Mouse (Mus musculus) forebrain, embryonic 11.5 days (tissue): ENCODE data around the gene Chmp6. TPM values are rescaled to one million over a fixed set of nuclear protein-coding genes. Genes with fewer than 3 reads are reported as not detected.

Experiments
- ATAC-seq: fragments of 200-750 bp; cut with Nextera tagmentation; replicated peaks from 2 replicates; pipeline ENCODE4 v1.8.0; 2017; ENCODE audit warnings: moderate TSS enrichment; ENCODE audit not compliant: low FRiP score
- DNase-seq: peaks from one replicate; pipeline ENCODE4 v3.0.0-alpha.2; 2017; ENCODE audit warnings: low spot score
- H3K27ac ChIP-seq: fragments of 300-500 bp; sonication (generic); 2 replicates; pipeline ENCODE4 v1.5.1; 2014; ENCODE audit warnings: low read depth, low read length
- H3K27me3 ChIP-seq: fragments of 300-500 bp; sonication (generic); 2 replicates; pipeline ENCODE4 v1.6.1; 2014; ENCODE audit warnings: mild to moderate bottlenecking, low read length, mixed read lengths; ENCODE audit not compliant: control insufficient read depth, insufficient read depth
- H3K36me3 ChIP-seq: fragments of 300-500 bp; sonication (generic); 2 replicates; pipeline ENCODE4 v1.6.1; 2014; ENCODE audit warnings: mild to moderate bottlenecking, low read length, moderate library complexity, mixed read lengths; ENCODE audit not compliant: control insufficient read depth, insufficient read depth
- H3K4me1 ChIP-seq: fragments of 300-500 bp; sonication (generic); replicated peaks from 2 replicates; pipeline ENCODE4 v1.6.1; 2014; ENCODE audit warnings: low read length, mixed read lengths; ENCODE audit not compliant: control insufficient read depth, insufficient read depth
- H3K4me2 ChIP-seq: fragments of 300-500 bp; sonication (generic); 2 replicates; pipeline ENCODE4 v1.6.1; 2014; ENCODE audit warnings: low read depth, mild to moderate bottlenecking, low read length, moderate library complexity, mixed read lengths; ENCODE audit not compliant: severe bottlenecking
- H3K4me3 ChIP-seq: fragments of 300-500 bp; sonication (generic); 2 replicates; pipeline ENCODE4 v1.5.1; 2014; ENCODE audit warnings: low read depth, low read length
- H3K9ac ChIP-seq: fragments of 300-500 bp; sonication (generic); 2 replicates; pipeline ENCODE4 v1.6.1; 2014; ENCODE audit warnings: low read length
- H3K9me3 ChIP-seq: fragments of 300-500 bp; sonication (generic); 2 replicates; pipeline ENCODE4 v1.6.1; 2016; ENCODE audit warnings: low read length, mixed read lengths; ENCODE audit not compliant: control insufficient read depth
- WGBS: fragments of 180-500 bp; shearing (Covaris S2); extraction: QIAGEN DNeasy Blood & Tissue Kit; methylation state at CpG from one replicate; pipeline ENCODE4 v1.1.7; 2014; 5-methylcytosine and 5-hydroxymethylcytosine counted together
- polyA plus RNA-seq: library from polyadenylated mRNA; unstranded; fragments of >200 nt; fragmentation: Nextera tagmentation; extraction: Ambion mirVana; gene quantifications from 2 replicates; pipeline ENCODE4 v1.2.1, GENCODE M21; 2014

The Chmp6 gene
- polyA plus RNA-seq, 1 experiment from 2014 or later, result 104 TPM

DNA sequence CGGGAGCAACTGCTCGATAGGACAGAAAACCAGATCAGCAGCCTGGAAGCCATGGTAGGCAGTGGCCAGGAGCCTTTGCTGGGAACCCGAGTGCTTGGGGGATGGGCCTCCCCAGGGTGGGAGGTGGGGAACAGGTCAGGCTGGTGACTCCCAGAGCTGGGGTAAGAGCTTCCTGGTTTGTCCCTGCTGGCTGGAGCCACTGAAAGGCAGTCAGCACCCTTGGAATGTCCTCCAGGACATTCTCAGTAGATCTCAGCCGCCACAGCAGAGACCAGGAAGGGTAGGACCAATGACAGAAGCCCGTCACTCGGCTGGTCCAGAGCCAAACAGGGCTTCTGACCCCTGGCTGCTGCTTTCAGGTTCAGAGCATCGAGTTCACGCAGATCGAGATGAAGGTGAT, 2.4 kb downstream of the Chmp6 start:
- DNase-seq, result no peak
- no peak for ATAC-seq
- Histone ChIP-seq H3K36me3 (peaks cover 5% of the 10 kb centered on the region; the same call in 1 of the 2 replicates), H3K9ac (no peak overlapping the region), H3K4me3 (no peak overlapping the region), H3K27me3 (no peaks in the 10 kb centered on the region), H3K9me3 (no peaks in the 10 kb centered on the region), H3K4me1 (peaks cover 12% of the 10 kb centered on the region), H3K27ac (no peak overlapping the region), H3K4me2 (no peak overlapping the region)
- WGBS, result 87% methylated on average over 9 of the region's 9 CpGs

DNA sequence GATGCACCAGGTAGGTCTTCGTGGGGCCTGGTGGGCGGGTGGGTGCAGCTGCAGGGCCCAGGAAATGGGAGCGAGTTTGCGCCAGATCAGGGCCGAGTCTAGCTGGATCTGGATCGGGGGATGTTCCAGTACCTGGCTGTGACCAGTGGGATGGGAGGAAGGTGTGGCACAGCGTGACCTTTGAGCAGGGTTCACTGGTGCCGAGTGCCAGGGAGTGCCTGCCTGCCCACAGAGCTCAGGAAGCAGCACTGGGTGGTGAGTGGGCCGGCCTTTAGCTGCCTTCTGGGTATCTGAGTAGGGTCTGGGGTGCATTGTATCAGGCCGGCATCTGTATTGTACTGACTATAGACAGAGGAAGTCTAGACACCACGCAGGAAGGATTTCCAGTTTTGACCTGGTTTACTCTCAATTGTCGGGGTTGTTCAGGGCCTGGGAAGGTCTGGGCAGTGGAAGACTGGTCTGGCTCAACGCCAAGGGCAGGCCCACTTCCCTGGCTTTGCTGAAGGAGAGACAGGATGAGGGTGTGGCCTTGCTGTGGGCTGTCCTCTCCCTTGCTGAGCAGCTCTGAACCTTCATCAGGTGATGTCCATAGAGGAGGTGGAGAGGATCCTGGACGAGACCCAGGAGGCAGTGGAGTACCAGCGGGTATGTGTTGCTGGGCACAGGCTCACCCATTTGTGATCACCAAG, 3.0 kb downstream of the Chmp6 start:
- 93% methylated on average over 15 of the region's 15 CpGs for WGBS
- H3K27me3 ChIP-seq, result no peaks in the 10 kb centered on the region
- no peak overlapping the region for H3K9ac ChIP-seq
- ATAC-seq, result no peak
- H3K36me3 ChIP-seq, result peaks cover 5% of the 10 kb centered on the region; the same call in 1 of the 2 replicates
- no peak overlapping the region for H3K27ac ChIP-seq
- H3K4me2 ChIP-seq, result no peak overlapping the region
- H3K4me3 ChIP-seq, result no peak overlapping the region
- no peaks in the 10 kb centered on the region for H3K9me3 ChIP-seq
- peaks cover 12% of the 10 kb centered on the region for H3K4me1 ChIP-seq
- no peak for DNase-seq

DNA sequence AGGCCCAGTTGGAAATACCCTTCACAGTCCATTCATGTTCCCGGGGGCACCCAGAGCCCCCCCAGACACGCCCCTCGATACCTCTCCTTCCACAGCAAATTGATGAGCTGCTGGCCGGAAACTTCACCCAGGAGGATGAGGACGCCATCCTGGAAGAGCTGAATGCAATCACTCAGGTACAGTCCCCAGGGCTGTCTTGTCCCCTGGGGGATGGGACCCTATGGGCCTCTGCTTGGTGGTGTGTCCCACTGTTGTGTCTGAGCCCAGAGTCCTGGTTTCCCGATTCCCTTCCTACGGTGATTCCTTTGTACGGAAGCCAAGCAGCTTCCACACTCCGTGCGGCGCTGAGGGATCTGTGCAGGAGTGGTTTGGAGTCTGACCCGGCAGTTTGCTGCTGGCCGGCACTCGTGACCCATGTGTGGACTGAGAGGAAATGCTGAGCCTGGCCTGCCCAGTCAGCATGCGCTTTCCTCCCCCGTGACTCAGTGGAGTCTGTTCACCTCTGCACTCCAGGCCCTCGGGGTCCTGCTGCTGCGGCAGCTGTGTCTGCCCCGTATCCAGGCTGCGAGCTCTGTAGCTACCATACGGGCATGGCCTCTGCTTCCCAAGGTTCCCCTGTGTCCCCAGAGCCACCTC, 3.7 kb downstream of the Chmp6 start:
- WGBS, result 93% methylated on average over 21 of the region's 21 CpGs
- Histone ChIP-seq H3K9me3 (no peaks in the 10 kb centered on the region), H3K4me2 (no peak overlapping the region), H3K4me1 (peaks cover 12% of the 10 kb centered on the region), H3K27ac (no peak overlapping the region), H3K9ac (no peak overlapping the region), H3K4me3 (no peak overlapping the region), H3K36me3 (peaks cover 5% of the 10 kb centered on the region; the same call in 1 of the 2 replicates), H3K27me3 (no peaks in the 10 kb centered on the region)
- ATAC-seq, result no peak
- no peak for DNase-seq

DNA sequence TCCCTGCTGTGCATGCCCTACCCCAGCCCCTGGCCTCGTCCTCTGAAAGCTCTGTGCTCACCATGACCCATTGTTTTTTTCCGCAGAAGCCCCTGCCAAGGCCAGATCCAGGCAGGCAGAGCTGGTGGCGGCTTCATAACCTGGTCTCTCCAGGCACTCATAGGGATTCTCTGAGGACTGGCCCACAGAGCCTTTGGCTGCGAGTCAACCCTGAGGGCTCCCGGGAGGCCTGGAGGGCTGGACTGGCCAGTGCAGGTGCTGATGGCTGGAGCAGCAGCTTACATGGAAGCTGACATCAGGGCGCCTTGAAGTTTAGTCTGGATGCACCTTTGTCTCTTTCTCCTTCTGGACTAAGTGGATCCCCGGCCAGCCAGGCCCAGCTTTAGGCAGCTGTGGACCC, 5.3 kb downstream of the Chmp6 start:
- WGBS, result 81% methylated on average over 7 of the region's 7 CpGs
- ATAC-seq (no peak), DNase-seq (no peak)
- Histone ChIP-seq H3K9me3 (no peaks in the 10 kb centered on the region), H3K36me3 (peaks cover 5% of the 10 kb centered on the region; the same call in 1 of the 2 replicates), H3K4me2 (no peak overlapping the region), H3K27ac (no peak overlapping the region), H3K27me3 (no peaks in the 10 kb centered on the region), H3K4me3 (no peak overlapping the region), H3K4me1 (peaks cover 9% of the 10 kb centered on the region), H3K9ac (no peak overlapping the region)

DNA sequence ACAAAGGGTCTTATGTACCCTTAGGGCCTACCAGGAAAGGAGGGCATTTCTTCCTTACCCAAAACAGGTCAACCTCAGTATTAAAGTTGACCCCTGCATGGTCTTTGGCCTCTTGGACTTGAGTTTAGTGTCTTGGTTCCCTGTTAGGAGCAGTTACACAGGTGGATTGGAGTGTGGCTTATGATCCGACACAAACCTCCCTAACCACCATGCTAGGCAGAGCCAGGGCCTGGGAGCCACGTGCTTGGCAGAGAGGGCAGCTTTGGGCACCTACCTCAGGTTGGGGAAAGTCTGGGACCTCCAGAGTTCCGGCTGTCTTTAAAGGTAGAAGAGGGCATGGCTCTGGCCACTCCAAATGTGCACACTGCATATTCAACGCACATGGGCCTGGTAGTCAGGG, 6.2 kb downstream of the Chmp6 start:
- DNase-seq, result no peak
- Histone ChIP-seq H3K4me1 (peaks cover 6% of the 10 kb centered on the region), H3K27ac (no peak overlapping the region), H3K4me3 (no peak overlapping the region), H3K9ac (no peak overlapping the region), H3K36me3 (peaks cover 5% of the 10 kb centered on the region; the same call in 1 of the 2 replicates), H3K4me2 (no peak overlapping the region), H3K27me3 (no peaks in the 10 kb centered on the region), H3K9me3 (no peaks in the 10 kb centered on the region)
- no peak for ATAC-seq
- 95% methylated on average over 4 of the region's 4 CpGs for WGBS

DNA sequence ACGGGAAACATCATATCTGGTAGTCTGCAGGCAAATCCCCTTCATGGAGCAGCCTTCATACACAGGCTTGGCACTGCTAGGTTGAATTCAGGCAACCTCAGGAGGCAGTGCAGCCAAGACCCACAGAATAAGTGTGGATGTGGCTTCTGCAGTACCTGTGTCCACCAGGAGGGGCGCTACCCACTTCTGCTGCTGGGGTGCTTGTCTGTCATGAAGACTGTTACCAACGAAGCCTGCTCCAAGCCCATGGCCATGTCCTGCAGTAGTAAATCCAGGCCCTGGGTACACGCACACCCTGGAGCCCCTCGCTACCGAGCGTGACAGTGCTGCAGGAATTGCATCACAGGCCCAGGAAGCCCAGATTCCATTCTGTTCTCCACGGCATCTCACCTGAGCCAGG, 6.7 kb downstream of the Chmp6 start:
- H3K27ac ChIP-seq, result no peak overlapping the region
- no peak overlapping the region for H3K4me2 ChIP-seq
- peaks cover 5% of the 10 kb centered on the region; the same call in 1 of the 2 replicates for H3K36me3 ChIP-seq
- WGBS, result 62% methylated on average over 8 of the region's 8 CpGs
- H3K9ac ChIP-seq, result no peak overlapping the region
- H3K4me3 ChIP-seq, result no peak overlapping the region
- peaks cover 2% of the 10 kb centered on the region for H3K4me1 ChIP-seq
- no peaks in the 10 kb centered on the region for H3K27me3 ChIP-seq
- ATAC-seq (peak; percentile 51; the same call in 1 of the 2 replicates), DNase-seq (peak; percentile 87)
- no peaks in the 10 kb centered on the region for H3K9me3 ChIP-seq

DNA sequence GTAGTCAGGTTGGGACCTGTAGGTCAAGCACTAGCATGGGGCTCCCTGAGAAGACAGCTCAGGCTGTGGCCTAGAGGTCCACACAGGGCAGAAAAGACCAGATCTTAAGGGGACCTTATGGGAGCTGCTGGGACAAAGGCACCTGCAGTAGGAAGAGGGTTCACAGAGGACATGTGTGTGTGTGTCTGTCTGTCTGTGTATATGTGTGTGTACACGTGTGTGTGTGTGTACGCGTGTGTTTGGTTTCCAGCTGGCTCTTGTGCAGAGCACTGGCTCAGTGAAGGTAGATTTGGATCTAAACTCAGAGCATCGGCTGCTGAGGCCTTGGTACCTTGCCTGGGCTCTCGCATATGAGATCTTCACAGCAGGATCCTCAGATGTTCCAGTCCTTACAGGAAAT, 7.4 kb downstream of the Chmp6 start:
- no peak overlapping the region for H3K4me3 ChIP-seq
- ATAC-seq (no peak), DNase-seq (no peak)
- H3K4me1 ChIP-seq, result no peaks in the 10 kb centered on the region
- no peak overlapping the region for H3K4me2 ChIP-seq
- no peaks in the 10 kb centered on the region for H3K9me3 ChIP-seq
- 95% methylated on average over 5 of the region's 5 CpGs for WGBS
- H3K27ac ChIP-seq, result no peak overlapping the region
- peaks cover 5% of the 10 kb centered on the region; the same call in 1 of the 2 replicates for H3K36me3 ChIP-seq
- no peaks in the 10 kb centered on the region for H3K27me3 ChIP-seq
- no peak overlapping the region for H3K9ac ChIP-seq

DNA sequence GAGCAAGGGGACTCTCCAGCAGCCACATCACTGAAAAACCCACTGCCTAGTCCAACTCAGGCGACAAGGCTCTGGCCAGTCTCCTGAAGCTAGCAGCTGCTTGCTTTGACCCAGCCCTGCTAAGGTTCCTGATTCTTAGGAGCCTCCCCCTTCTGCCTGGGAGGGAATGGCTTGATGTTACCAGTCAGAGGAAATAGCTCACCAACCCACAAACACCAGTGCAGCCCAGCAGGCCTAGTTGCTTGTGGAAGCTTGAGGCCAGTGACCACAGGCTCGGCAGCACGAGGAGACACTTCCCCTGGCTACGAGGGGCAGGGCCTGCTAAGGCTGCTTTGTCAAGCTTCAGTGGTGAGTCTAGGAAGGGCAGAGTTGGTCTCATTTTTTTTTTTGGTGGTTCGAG, 11.9 kb downstream of the Chmp6 start:
- no peaks in the 10 kb centered on the region for H3K4me1 ChIP-seq
- H3K36me3 ChIP-seq, result no peaks in the 10 kb centered on the region
- H3K27me3 ChIP-seq, result no peaks in the 10 kb centered on the region
- 78% methylated on average over 5 of the region's 5 CpGs for WGBS
- H3K4me2 ChIP-seq, result no peak overlapping the region
- H3K27ac ChIP-seq, result no peak overlapping the region
- H3K9me3 ChIP-seq, result no peaks in the 10 kb centered on the region
- ATAC-seq, result no peak
- DNase-seq, result no peak
- no peak overlapping the region for H3K4me3 ChIP-seq
- no peak overlapping the region for H3K9ac ChIP-seq

DNA sequence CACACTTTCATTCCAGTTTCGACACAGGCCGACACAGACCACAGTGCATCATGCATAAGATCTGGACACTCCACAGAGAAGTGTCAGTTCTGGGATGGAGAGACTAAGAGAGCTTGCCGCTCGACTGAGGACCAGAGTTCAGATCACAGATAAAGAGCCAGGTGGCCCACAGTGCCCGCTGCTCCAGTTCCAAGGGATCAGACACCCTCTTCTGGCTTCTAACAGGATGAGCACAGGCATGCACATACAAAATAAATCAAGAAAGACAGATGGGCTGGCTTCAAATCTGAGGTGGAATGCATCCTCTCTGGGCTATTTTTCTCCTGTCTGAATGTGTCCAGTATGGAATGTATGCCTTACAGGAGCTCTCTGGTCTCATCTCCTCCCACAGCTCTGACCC, 13.5 kb downstream of the Chmp6 start:
- DNase-seq, result no peak
- H3K4me2 ChIP-seq, result no peak overlapping the region
- no peak overlapping the region for H3K27ac ChIP-seq
- H3K4me1 ChIP-seq, result no peaks in the 10 kb centered on the region
- no peak overlapping the region for H3K9ac ChIP-seq
- H3K9me3 ChIP-seq, result peaks cover 3% of the 10 kb centered on the region; the same call in 1 of the 2 replicates
- ATAC-seq, result no peak
- H3K4me3 ChIP-seq, result no peak overlapping the region
- WGBS, result 91% methylated on average over 5 of the region's 5 CpGs
- no peaks in the 10 kb centered on the region for H3K36me3 ChIP-seq
- H3K27me3 ChIP-seq, result no peaks in the 10 kb centered on the region
